Mouse (Mus musculus) ES-Bruce4 (cell line): ENCODE measurements around the gene Unc5cl. TPM values are rescaled to one million over a fixed set of nuclear protein-coding genes. Genes with fewer than 3 reads are reported as not detected.

ENCODE experiments used
- H3K27ac ChIP-seq: 2 replicates; pipeline ENCODE4 v1.5.1; 2012; ENCODE audit warnings: low read length, inconsistent platforms; ENCODE audit not compliant: insufficient read depth
- H3K27me3 ChIP-seq: 2 replicates; pipeline ENCODE4 v1.6.1; 2012; ENCODE audit warnings: mild to moderate bottlenecking, low read length, inconsistent platforms; ENCODE audit not compliant: control insufficient read depth, poor library complexity, insufficient read depth, severe bottlenecking
- H3K36me3 ChIP-seq: 2 replicates; pipeline ENCODE4 v1.6.1; 2012; ENCODE audit warnings: inconsistent platforms, mild to moderate bottlenecking, low read length, moderate library complexity; ENCODE audit not compliant: control insufficient read depth, poor library complexity, insufficient read depth, severe bottlenecking
- H3K4me1 ChIP-seq: one replicate; pipeline ENCODE4 v1.8.1; 2011; ENCODE audit warnings: low read length; ENCODE audit not compliant: control insufficient read depth, insufficient read depth
- H3K4me3 ChIP-seq: 2 replicates; pipeline ENCODE4 v1.5.1; 2011; ENCODE audit warnings: low read depth, mild to moderate bottlenecking, low read length
- H3K9ac ChIP-seq: 2 replicates; pipeline ENCODE4 v1.6.1; 2012; ENCODE audit warnings: low read depth, mild to moderate bottlenecking, inconsistent platforms; ENCODE audit not compliant: poor library complexity, severe bottlenecking
- H3K9me3 ChIP-seq: replicated peaks from 2 replicates; pipeline ENCODE4 v1.6.1; 2012; ENCODE audit warnings: mild to moderate bottlenecking, low read length, inconsistent platforms; ENCODE audit not compliant: control insufficient read depth, poor library complexity, insufficient read depth, severe bottlenecking
- CTCF ChIP-seq: IDR thresholded peaks from one replicate; pipeline ENCODE4 v1.8.1; 2011; ENCODE audit warnings: low read depth, low read length
- EP300 ChIP-seq: IDR thresholded peaks from 2 replicates; pipeline ENCODE4 v1.6.1; 2011; ENCODE audit warnings: low read depth, low read length; ENCODE audit not compliant: insufficient read depth
- POLR2A ChIP-seq: IDR thresholded peaks from one replicate; pipeline ENCODE4 v1.8.1; 2011; ENCODE audit warnings: low read length; ENCODE audit not compliant: insufficient read depth
- polyA plus RNA-seq: library from polyadenylated mRNA; stranded (reverse); fragments of >200 nt; gene quantifications from 2 replicates; pipeline ENCODE4 v1.2.4, GENCODE M21; 2011; ENCODE audit warnings: low read depth; ENCODE audit not compliant: missing spikeins, insufficient read depth, insufficient read length

Unc5cl gene
- polyA plus RNA-seq, 1 experiment: 0.90 TPM

GRCm38 (mm10) chr17:48557823-48558715 is 103.4 kb downstream of the Unc5cl start:
- H3K4me1 ChIP-seq: no peaks in the 10 kb centered on the region
- H3K27me3 ChIP-seq: no peaks in the 10 kb centered on the region
- no peak overlapping the region for H3K9ac ChIP-seq
- H3K9me3 ChIP-seq: no peaks in the 10 kb centered on the region
- no peaks in the 10 kb centered on the region for H3K36me3 ChIP-seq
- H3K4me3 ChIP-seq: no peak overlapping the region
- TF ChIP-seq CTCF: no peak
- TF ChIP-seq POLR2A: no peak
- no peak overlapping the region for H3K27ac ChIP-seq

DNA sequence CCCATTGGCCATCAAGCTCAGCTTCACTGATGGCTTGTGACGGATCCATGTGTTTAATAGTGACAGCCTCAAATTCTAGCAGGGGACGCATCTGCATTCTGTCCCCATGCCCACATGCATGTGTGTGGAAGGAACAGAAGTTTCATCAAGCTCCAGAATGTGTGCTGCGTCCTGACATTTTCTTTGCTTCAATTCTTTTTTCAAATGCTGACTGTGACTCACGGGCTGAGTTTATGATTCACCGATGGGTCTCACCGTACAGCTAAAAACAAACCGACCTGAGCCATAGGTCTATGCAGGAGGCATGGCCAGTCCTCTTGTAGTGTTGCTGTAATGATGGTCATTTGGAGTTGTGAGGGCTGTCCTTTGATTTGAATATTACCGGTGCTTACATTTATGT is 110.2 kb downstream of the Unc5cl start:
- no peak for TF ChIP-seq POLR2A
- no peak for TF ChIP-seq CTCF
- TF ChIP-seq EP300: no peak
- Histone ChIP-seq H3K27me3 (no peaks in the 10 kb centered on the region), H3K9ac (no peak overlapping the region), H3K4me3 (no peak overlapping the region), H3K27ac (no peak overlapping the region), H3K4me1 (no peaks in the 10 kb centered on the region), H3K9me3 (no peaks in the 10 kb centered on the region; the same call in 1 of the 2 replicates), H3K36me3 (no peaks in the 10 kb centered on the region)

GRCm38 (mm10) chr17:48569656-48570055 is 115.0 kb downstream of the Unc5cl start:
- Histone ChIP-seq H3K9me3 (no peaks in the 10 kb centered on the region; the same call in 1 of the 2 replicates), H3K9ac (no peak overlapping the region), H3K36me3 (no peaks in the 10 kb centered on the region), H3K4me3 (no peak overlapping the region), H3K4me1 (no peaks in the 10 kb centered on the region), H3K27me3 (no peaks in the 10 kb centered on the region), H3K27ac (no peak overlapping the region)
- TF ChIP-seq EP300: no peak
- no peak for TF ChIP-seq CTCF
- no peak for TF ChIP-seq POLR2A

DNA sequence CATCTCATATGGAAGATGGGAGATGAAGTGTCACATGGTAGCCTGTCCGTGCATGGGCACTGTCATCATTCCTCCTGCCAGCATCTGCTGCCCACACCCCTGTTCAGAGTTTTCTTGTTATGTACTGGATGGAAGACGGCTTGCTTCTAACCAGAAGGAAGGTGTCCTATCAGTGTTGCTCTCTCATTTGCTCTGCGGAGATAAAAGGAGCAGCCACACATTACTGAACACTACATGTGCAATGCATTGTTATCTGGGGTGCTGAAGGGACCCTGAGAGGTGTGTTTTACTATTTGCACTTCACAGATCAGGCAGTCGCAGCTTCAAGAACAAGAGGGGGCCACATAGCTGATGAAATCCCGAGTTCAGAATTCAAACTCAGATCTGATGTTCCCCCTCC is 126.5 kb downstream of the Unc5cl start:
- no peak for TF ChIP-seq CTCF
- no peak for TF ChIP-seq EP300
- TF ChIP-seq POLR2A: no peak
- Histone ChIP-seq H3K9me3 (no peaks in the 10 kb centered on the region), H3K27me3 (no peaks in the 10 kb centered on the region), H3K27ac (no peak overlapping the region), H3K4me3 (no peak overlapping the region), H3K9ac (no peak overlapping the region), H3K36me3 (no peaks in the 10 kb centered on the region), H3K4me1 (no peaks in the 10 kb centered on the region)

DNA sequence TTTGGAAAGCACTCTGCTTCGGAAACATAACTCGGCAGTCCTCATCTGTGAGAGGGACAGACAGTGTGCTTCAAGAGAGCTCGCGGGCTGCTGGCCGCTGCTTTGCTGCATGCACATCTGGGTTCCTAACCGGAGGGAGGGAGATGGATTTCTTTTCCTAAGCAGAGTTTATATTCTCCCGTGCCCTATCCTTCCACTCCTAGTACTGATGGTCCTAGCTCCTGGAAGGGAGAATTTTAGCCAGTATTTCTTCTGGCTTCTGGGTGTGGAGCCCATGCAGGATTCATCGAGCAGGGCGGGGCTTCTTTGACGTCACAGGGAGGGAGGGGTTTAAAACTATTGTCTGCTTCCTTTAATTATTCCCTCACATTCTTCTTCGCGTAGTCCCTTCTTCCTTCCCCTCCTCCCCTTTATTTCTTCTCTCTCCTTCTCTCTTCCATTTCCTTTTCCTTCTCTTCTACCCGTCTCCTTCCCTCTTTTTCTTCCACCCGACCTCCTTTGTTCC is 127.8 kb downstream of the Unc5cl start:
- no peak for TF ChIP-seq EP300
- no peak for TF ChIP-seq CTCF
- no peak for TF ChIP-seq POLR2A
- no peak overlapping the region for H3K4me3 ChIP-seq

GRCm38 (mm10) chr17:48583401-48583800 is 128.7 kb downstream of the Unc5cl start:
- Histone ChIP-seq H3K27ac (no peak overlapping the region), H3K4me1 (no peaks in the 10 kb centered on the region), H3K36me3 (no peaks in the 10 kb centered on the region), H3K27me3 (no peaks in the 10 kb centered on the region), H3K4me3 (no peak overlapping the region), H3K9ac (no peak overlapping the region), H3K9me3 (no peaks in the 10 kb centered on the region)
- no peak for TF ChIP-seq EP300
- TF ChIP-seq POLR2A: no peak
- TF ChIP-seq CTCF: no peak

More for the DNA sequence above, 127.8 kb downstream of the Unc5cl start:
- H3K27ac ChIP-seq: no peak overlapping the region
- no peaks in the 10 kb centered on the region for H3K36me3 ChIP-seq
- no peaks in the 10 kb centered on the region for H3K4me1 ChIP-seq
- H3K9me3 ChIP-seq: no peaks in the 10 kb centered on the region
- H3K9ac ChIP-seq: no peak overlapping the region
- H3K27me3 ChIP-seq: no peaks in the 10 kb centered on the region
